Mouse (Mus musculus): ENCODE results near the gene Zfp69. TPM values are rescaled to one million over a fixed set of nuclear protein-coding genes. Genes with fewer than 3 reads are reported as not detected.

Gene Zfp69
- 0.79 TPM in 1 of 2 replicates, not detected in the other for polyA plus RNA-seq (2012; ENCODE audit: insufficient read depth, insufficient read length, missing spikeins)

DNA sequence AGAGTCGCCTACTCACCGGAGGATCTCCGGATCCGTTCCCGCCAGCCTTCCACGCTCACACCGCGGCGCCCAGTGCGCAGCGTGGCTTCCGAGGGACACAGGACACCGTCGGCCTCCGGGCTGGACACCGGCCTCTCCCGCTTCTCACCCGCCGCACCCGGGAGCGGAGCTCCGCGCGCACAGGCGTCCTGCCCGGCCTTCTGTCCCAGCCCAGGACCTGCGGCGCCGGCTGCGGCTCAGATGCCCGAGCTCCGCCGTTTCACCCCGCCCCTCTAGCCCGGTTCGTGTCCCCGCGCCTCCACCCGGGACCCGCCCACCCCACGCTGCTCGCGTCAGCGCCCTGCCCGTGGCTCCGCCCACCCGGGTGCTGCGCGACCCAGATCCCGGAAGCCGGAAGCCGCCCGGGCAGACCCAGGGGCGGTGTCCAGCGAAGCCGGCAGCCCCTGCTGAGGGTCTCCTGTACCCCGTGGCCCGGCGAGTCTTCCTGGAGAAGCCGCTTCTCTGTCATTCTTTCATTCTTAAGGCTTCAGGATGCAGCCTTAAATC is at the start of gene Zfp69:
Gene Zfp69 (minus strand): TSS at position 272 of the 546 bp plus-strand sequence.
- Histone ChIP-seq H3K4me3 (ENCODE audit: insufficient read depth, low read depth, low read length) (peak within 1 kb of the TSS; percentile 93), H3K4me1 (ENCODE audit: control insufficient read depth, insufficient read depth, insufficient read length, low read length) (0 out of 2 replicates have a peak, but pooled peaks cover 3% of the 10 kb centered on the region), H3K27ac (replicated peaks; ENCODE audit: low read depth, low read length) (peak within 1 kb of the TSS; percentile 93)

DNA sequence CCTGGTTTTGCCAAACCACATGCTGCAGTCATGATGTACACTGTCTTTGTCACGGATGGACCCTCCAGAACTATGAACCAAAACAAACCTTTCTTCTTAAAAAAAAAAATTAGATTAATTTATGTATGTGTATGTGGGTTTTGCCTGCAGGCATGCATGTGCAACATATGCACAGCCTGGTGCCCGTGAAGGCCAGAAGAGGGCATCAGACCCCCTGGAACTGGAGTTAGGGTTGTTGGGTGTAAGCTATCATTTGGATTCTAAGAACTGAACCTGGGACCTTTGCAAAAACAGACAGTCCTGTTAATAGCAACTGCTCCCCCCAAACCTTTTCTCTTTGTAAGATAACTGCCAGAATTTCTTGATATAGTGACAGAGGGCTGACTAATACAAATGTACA is 49.5 kb upstream of the Zfp69 start:
- Histone ChIP-seq H3K4me1 (ENCODE audit: control insufficient read depth, insufficient read depth, insufficient read length, low read length) (peaks cover 27% of the 10 kb centered on the region), H3K27ac (replicated peaks; ENCODE audit: low read depth, low read length) (no peak overlapping the region), H3K4me3 (ENCODE audit: insufficient read depth, low read depth, low read length) (no peak overlapping the region)

DNA sequence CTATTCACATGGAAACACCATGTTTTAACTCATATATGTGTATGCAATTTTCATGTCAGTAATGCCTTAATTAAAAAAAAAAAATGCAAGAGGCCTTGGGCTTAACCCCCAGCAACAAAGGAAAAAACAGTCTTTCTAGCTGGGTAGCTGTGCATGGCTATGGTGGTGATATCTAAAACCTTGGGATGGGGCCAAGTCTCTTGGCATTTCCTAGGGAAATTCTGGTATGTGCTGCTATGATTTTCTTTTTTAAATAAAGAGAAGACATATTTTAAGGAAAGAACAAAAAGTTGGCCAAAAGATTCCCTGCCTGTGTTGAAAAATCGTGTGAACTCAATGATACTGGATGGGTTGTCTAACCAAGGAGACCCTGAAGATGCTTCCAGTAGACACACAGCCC is 44.4 kb upstream of the Zfp69 start:
- H3K4me3 ChIP-seq (ENCODE audit: insufficient read depth, low read depth, low read length): no peak overlapping the region

DNA sequence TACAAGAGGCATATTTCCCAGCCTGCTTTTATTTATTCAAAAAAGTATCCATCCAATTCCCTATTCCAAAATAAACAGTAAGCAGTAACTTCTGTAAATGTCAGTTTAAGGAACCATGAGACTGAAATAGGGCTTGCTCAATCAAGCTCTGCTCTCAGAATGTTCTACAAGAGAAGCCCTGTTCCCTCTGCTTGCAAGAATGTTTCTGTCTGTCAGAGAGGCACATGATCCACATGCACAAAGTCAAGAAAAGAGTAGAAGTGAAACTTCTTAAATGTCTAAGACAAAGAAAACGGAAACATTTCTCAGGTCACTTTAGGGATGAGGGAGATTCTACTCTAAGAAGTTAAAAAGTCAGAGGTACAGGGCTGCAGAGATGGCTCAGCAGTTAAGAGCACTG is 41.5 kb upstream of the Zfp69 start:
- H3K4me3 ChIP-seq (ENCODE audit: insufficient read depth, low read depth, low read length): no peak overlapping the region
- 0 out of 2 replicates have a peak, but pooled peaks cover 7% of the 10 kb centered on the region for H3K4me1 ChIP-seq (ENCODE audit: control insufficient read depth, insufficient read depth, insufficient read length, low read length)
- H3K27ac ChIP-seq (replicated peaks; ENCODE audit: low read depth, low read length): no peak overlapping the region

More for the DNA sequence above, 44.4 kb upstream of the Zfp69 start:
- no peak overlapping the region for H3K27ac ChIP-seq (replicated peaks; ENCODE audit: low read depth, low read length)
- H3K4me1 ChIP-seq (ENCODE audit: control insufficient read depth, insufficient read depth, insufficient read length, low read length): peaks cover 13% of the 10 kb centered on the region; the same call in 1 of the 2 replicates

DNA sequence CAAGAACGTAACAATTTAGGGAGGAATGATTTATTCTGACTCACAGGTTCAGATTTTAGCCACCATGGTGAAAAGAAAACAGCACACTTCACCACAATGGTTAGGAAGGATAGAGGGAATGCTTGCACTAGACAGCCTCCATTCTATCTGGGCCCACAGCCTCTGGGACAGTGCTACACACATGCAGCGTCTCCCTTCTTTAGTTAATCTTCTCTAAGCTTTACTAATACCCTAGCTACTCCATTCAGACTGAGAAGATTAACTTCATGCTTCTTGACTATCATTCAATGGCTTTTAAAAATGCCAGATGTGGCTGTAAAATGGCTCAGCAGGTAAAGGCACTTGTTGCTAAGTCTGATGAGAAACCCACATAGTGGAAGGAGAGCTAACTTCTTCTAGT is 40.8 kb upstream of the Zfp69 start:
- 0 out of 2 replicates have a peak, but pooled peaks cover 5% of the 10 kb centered on the region for H3K4me1 ChIP-seq (ENCODE audit: control insufficient read depth, insufficient read depth, insufficient read length, low read length)
- no peak overlapping the region; the same call in 1 of the 2 replicates for H3K27ac ChIP-seq (replicated peaks; ENCODE audit: low read depth, low read length)
- H3K4me3 ChIP-seq (ENCODE audit: insufficient read depth, low read depth, low read length): no peak overlapping the region

DNA sequence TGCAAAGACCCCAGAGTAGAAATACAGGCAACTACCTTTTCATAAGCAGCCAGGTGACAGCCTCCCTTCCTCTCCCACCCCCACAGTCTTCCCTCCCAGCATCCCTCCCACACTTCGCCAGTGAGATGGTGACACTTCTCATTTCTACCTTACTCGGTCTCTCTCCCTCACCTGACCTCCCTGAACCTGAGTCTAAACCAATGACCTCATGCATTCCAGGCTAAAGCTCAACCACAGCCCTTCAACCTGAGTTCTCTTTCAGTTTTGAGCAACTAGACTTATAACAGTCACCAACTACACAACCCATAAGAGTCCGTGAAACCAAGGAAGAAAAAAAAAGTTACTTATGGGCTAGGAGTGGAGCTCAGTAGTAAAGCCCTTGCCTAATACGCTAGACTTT is 35.8 kb upstream of the Zfp69 start:
- Histone ChIP-seq H3K4me3 (ENCODE audit: insufficient read depth, low read depth, low read length) (no peak overlapping the region), H3K4me1 (ENCODE audit: control insufficient read depth, insufficient read depth, insufficient read length, low read length) (0 out of 2 replicates have a peak, but pooled peaks cover 3% of the 10 kb centered on the region), H3K27ac (replicated peaks; ENCODE audit: low read depth, low read length) (no peak overlapping the region)

DNA sequence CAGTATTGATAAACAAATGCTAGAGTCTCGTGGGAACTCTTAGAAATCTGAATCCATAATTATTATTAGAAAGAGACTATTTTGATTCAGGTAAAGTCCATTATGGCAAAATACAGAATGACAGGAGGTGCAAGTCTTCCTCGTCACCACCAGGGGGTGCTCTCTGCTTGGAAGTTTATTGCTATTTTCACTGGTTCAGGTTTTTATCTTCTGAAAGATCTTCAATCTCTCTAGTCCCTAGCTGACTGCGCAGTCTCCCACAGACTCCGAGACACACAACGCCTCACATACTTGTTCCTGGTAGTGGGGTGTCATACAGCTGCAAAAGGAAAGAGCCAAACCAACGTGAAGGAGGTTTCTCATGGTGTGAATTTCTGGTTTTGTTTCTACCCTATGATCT is 34.9 kb upstream of the Zfp69 start:
- H3K4me3 ChIP-seq (ENCODE audit: insufficient read depth, low read depth, low read length): no peak overlapping the region
- no peak overlapping the region for H3K27ac ChIP-seq (replicated peaks; ENCODE audit: low read depth, low read length)
- H3K4me1 ChIP-seq (ENCODE audit: control insufficient read depth, insufficient read depth, insufficient read length, low read length): no peaks in the 10 kb centered on the region

DNA sequence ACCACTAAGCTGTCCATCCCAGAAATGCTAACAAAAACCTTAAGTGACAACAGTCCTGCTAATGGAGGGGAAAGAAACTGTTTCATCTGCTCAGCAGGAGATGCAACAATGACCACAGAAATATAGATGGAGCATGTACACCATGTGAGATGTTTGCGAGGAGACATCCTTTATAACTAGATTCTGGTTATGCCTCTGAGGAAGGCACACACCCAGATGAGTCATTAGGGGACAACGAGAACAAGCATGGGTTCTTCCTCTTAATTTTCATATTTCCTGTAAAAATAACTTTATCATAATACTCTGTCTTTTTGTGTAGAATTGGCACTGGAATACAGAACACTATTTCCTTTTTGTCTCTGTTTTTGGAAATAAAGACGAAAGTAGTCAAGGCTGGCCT is 26.7 kb upstream of the Zfp69 start:
- Histone ChIP-seq H3K4me3 (ENCODE audit: insufficient read depth, low read depth, low read length) (no peak overlapping the region), H3K27ac (replicated peaks; ENCODE audit: low read depth, low read length) (no peak overlapping the region), H3K4me1 (ENCODE audit: control insufficient read depth, insufficient read depth, insufficient read length, low read length) (no peaks in the 10 kb centered on the region)

DNA sequence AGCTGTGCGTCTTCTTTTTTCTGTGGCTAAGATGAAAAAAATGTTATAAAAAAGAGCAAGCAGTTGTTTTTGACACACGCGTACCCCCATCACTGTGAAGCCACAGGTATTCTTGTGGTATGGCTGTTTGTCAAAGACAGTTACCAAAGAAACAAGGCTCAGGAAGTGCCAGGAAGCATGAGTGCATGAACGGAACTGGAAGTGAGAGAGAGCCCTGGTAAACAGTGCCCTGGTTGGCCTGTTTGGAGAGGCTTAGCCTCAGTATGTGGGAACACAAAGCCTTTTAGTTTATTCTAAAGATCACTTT is 23.9 kb upstream of the Zfp69 start:
- no peak overlapping the region for H3K27ac ChIP-seq (replicated peaks; ENCODE audit: low read depth, low read length)
- no peak overlapping the region for H3K4me3 ChIP-seq (ENCODE audit: insufficient read depth, low read depth, low read length)
- no peaks in the 10 kb centered on the region for H3K4me1 ChIP-seq (ENCODE audit: control insufficient read depth, insufficient read depth, insufficient read length, low read length)

DNA sequence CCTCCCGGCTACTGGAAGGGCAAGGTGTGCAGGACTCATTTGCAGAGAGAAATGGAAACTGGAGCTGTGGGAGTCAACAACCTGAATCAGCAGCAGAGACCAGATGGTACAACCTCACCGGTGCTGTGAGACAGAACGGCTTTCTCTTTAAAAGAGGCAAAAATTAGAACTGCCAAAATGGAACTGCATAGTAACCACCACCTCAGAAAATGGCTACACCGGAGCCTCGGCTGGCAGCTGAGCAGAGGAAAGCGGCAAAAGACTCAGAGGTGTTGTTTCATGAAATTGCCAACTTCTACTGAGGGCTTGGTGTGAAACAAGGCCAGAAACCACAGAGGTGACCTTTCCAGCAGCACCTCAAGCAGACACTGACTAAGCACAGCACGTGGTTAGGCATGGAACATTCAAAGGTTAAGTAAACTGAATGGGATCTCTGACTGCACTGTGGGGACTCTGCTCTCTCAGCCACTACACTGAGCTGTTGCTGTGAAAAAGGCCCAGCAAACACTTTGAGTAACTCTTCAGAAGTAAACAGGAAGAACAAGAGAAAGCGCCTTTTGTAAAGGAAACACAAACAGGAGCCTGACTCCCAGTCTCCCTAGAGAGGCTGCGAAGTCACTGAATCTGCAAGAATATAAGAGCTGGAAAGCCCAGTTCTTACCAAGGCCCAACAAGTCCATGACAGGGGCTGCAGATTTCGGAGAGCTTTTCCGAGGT is 23.4 kb upstream of the Zfp69 start:
- Histone ChIP-seq H3K4me3 (ENCODE audit: insufficient read depth, low read depth, low read length) (no peak overlapping the region), H3K27ac (replicated peaks; ENCODE audit: low read depth, low read length) (no peak overlapping the region; the same call in 1 of the 2 replicates), H3K4me1 (ENCODE audit: control insufficient read depth, insufficient read depth, insufficient read length, low read length) (no peaks in the 10 kb centered on the region)

DNA sequence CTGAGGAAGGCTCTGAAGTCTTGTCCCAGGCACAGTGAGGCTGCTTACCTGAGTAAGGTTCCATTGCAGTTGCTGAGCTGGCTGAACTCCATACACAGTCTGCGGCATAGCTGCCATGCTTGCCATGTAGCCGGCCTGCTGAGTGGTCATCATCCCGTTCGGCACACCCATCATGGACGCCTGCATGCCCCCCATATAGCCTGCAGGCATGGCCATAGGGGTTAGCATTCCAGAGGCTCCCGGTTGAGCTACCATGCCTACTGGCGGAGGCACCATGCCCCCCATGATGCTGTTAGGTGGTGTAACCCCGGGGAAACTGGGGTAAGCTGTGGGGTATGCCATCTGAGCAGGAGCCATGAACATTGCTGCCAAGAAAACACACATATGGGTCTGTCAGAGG is 20.3 kb upstream of the Zfp69 start:
- Histone ChIP-seq H3K27ac (replicated peaks; ENCODE audit: low read depth, low read length) (no peak overlapping the region), H3K4me3 (ENCODE audit: insufficient read depth, low read depth, low read length) (no peak overlapping the region)

DNA sequence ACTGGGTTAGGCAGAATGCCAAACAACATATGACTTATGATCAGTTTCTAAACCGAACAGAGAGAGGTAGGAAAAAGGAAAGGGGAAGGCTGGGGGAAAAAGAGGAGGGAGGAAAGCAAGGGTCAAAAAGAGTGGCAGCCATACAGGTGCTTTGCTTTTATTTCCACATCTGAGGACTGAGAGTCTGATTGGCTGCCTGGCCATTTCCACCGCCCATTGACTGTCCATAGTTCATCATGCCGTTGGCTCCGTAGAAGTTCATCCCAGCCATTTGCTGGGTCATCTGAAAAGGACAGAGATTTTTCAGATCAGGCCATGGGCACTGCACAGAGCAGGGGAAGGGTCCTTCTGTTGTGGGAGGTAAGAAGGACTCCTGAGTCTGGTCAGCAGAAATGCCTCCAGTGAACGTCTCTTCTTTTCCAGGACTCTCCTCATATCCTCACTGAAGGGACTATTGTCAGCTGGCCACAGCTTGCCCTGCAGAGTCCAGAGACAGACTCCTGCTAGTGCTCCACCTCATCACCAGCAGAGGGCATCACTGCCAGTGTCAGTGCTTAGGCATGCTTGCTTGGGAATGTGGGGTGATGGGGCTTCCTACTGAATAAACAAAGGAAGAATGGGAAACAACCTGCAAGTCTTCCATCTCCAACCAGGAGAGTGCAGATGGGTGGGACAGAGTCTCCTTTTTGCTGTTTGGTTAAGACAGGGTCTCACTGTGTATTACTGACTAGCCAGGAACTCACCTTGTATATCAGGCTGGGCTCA is 18.1 kb upstream of the Zfp69 start:
- H3K27ac ChIP-seq (replicated peaks; ENCODE audit: low read depth, low read length): no peak overlapping the region
- H3K4me1 ChIP-seq (ENCODE audit: control insufficient read depth, insufficient read depth, insufficient read length, low read length): no peaks in the 10 kb centered on the region
- H3K4me3 ChIP-seq (ENCODE audit: insufficient read depth, low read depth, low read length): no peak overlapping the region

More for the DNA sequence above, 20.3 kb upstream of the Zfp69 start:
- no peaks in the 10 kb centered on the region for H3K4me1 ChIP-seq (ENCODE audit: control insufficient read depth, insufficient read depth, insufficient read length, low read length)

DNA sequence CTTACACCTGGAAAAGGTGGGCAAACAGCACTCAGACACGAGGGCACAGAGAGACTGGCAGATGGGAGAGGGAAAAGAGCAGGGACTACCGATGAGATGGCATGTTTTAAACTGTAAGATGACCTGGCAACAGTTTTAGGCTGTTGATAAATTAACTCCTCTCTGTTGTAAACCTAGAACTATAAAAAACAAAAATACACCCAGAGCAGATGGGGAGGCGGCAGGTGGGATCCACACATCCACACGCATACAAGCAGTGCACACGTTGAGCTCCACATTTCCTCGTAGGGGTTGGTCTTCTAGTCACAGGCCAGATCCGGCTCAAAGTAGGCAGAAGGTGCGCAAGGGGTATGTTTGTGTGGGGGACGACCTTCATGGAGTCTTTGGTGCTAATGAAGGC is 17.0 kb upstream of the Zfp69 start:
- no peak overlapping the region for H3K27ac ChIP-seq (replicated peaks; ENCODE audit: low read depth, low read length)
- no peaks in the 10 kb centered on the region for H3K4me1 ChIP-seq (ENCODE audit: control insufficient read depth, insufficient read depth, insufficient read length, low read length)
- H3K4me3 ChIP-seq (ENCODE audit: insufficient read depth, low read depth, low read length): no peak overlapping the region

DNA sequence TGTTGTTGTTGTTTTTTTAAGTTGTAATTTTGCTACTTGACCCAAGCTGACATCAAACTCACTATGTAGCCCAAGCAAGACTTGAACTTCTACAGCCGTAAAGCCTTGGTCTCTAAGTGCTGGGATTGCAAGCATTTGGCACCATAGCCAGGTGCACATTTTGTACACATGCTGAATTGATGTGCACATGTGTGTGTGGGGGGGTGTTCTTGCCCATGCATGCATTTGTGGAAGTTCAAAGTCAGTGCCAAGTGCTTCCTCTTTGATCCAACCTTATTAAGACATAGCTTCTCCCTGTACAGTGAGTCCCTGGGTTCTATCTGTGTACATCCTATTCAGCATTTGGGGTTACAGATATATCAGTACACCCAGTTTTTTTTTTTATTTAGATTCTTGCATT is 4.1 kb upstream of the Zfp69 start:
- Histone ChIP-seq H3K4me1 (ENCODE audit: control insufficient read depth, insufficient read depth, insufficient read length, low read length) (0 out of 2 replicates have a peak, but pooled peaks cover 3% of the 10 kb centered on the region), H3K27ac (replicated peaks; ENCODE audit: low read depth, low read length) (no peak overlapping the region), H3K4me3 (ENCODE audit: insufficient read depth, low read depth, low read length) (no peak overlapping the region)

DNA sequence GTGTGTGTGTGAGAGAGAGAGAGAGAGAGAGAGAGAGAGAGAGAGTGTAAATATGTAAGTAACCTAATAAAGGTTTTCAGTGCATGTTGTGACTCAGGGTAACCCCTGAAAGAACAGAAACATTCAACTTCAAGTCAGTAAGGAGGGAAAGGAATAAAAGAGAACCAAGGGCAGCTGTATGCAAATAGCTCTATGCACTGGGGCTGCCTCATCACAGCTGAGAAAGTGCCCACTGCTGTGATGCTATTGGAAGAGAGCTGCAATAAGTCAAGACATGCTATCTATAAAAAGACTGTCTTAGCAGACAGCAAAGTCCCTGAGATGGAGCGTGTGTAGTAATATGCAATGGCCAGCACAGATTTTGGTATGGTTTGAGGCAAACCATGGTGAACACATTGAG is 2.2 kb upstream of the Zfp69 start:
- 0 out of 2 replicates have a peak, but pooled peaks cover 3% of the 10 kb centered on the region for H3K4me1 ChIP-seq (ENCODE audit: control insufficient read depth, insufficient read depth, insufficient read length, low read length)
- H3K27ac ChIP-seq (replicated peaks; ENCODE audit: low read depth, low read length): no peak overlapping the region
- H3K4me3 ChIP-seq (ENCODE audit: insufficient read depth, low read depth, low read length): no peak overlapping the region
